ENCODE assay signal across 9 mouse cellular contexts in genomic region chr1:92696848-92697247, GRCm38 (mm10). TPM values are rescaled to one million over a fixed set of nuclear protein-coding genes. Genes with fewer than 3 reads are reported as not detected.
A peak's percentile ranks its signal among the peaks of the same experiment; 100 is the strongest.
DNase-seq lines count a peak whose midpoint lies in the region; ATAC-seq and TF ChIP-seq lines count a peak whose summit lies in the region.
"Had no signal": no experiment of that assay in that cellular context is flagged by ENCODE, and none has a peak within 500 bp of the region (broad histone marks: within the 10 kb centered on the region; RNA-seq: fewer than 3 reads in every experiment).

No protein-coding gene starts in this region.

- no peaks in the 10 kb centered on the region for H3K36me3 ChIP-seq in liver, embryonic 12.5 days
- no peaks in the 10 kb centered on the region for H3K36me3 ChIP-seq in forebrain, embryonic 16.5 days (ENCODE audit: control insufficient read depth, insufficient read depth)
- no peaks in the 10 kb centered on the region for H3K36me3 ChIP-seq in intestine, postnatal 0 days (ENCODE audit: control insufficient read depth, insufficient read depth)
- H3K36me3 ChIP-seq in limb, embryonic 14.5 days (ENCODE audit: control insufficient read depth, insufficient read depth, low read length), result no peaks in the 10 kb centered on the region
- no peaks in the 10 kb centered on the region for H3K36me3 ChIP-seq in neural tube, embryonic 14.5 days (ENCODE audit: control insufficient read depth, insufficient read depth, low read length)
- H3K36me3 ChIP-seq: embryonic facial prominence, embryonic 13.5 days had no signal

- no peak for ATAC-seq in liver, embryonic 12.5 days
- ATAC-seq in forebrain, embryonic 16.5 days, result peak; percentile 54; the same call in 1 of the 2 replicates
- 0 out of 2 replicates have a peak, but pooled peaks have one; percentile 53 for ATAC-seq in intestine, postnatal 0 days
- ATAC-seq in limb, embryonic 14.5 days (ENCODE audit: low FRiP score, low read depth), result no peak; the same call in 1 of the 2 replicates
- peak; percentile 59; the same call in 1 of the 2 replicates for ATAC-seq in neural tube, embryonic 14.5 days (ENCODE audit: low read depth)

- no peak overlapping the region for H3K27ac ChIP-seq in liver, embryonic 12.5 days
- H3K27ac ChIP-seq in forebrain, embryonic 16.5 days (ENCODE audit: low read length), result no peak overlapping the region
- no peak overlapping the region for H3K27ac ChIP-seq in intestine, postnatal 0 days (ENCODE audit: low read depth, low read length)
- no peak overlapping the region for H3K27ac ChIP-seq in limb, embryonic 14.5 days (replicated peaks; ENCODE audit: low read depth, low read length)
- no peak overlapping the region for H3K27ac ChIP-seq in neural tube, embryonic 14.5 days (ENCODE audit: low read depth, low read length)
- H3K27ac ChIP-seq: embryonic facial prominence, embryonic 13.5 days had no signal

- no peaks in the 10 kb centered on the region for H3K27me3 ChIP-seq in liver, embryonic 12.5 days (replicated peaks)
- no peaks in the 10 kb centered on the region for H3K27me3 ChIP-seq in forebrain, embryonic 16.5 days (replicated peaks; ENCODE audit: control insufficient read depth, insufficient read depth, low read length)
- no peaks in the 10 kb centered on the region for H3K27me3 ChIP-seq in intestine, postnatal 0 days (replicated peaks; ENCODE audit: control insufficient read depth, insufficient read depth, low read length)
- no peaks in the 10 kb centered on the region for H3K27me3 ChIP-seq in limb, embryonic 14.5 days (ENCODE audit: control insufficient read depth, insufficient read depth, low read length)
- no peaks in the 10 kb centered on the region for H3K27me3 ChIP-seq in neural tube, embryonic 14.5 days (ENCODE audit: control insufficient read depth, insufficient read depth, low read length)

- H3K4me1 ChIP-seq in liver, embryonic 12.5 days, result peaks cover 6% of the 10 kb centered on the region; the same call in 1 of the 2 replicates
- H3K4me1 ChIP-seq in forebrain, embryonic 16.5 days (replicated peaks; ENCODE audit: control insufficient read depth, insufficient read depth, low read length), result peaks cover 26% of the 10 kb centered on the region
- no peaks in the 10 kb centered on the region for H3K4me1 ChIP-seq in intestine, postnatal 0 days (replicated peaks; ENCODE audit: control insufficient read depth, insufficient read depth, low read length)
- H3K4me1 ChIP-seq in limb, embryonic 14.5 days (ENCODE audit: control insufficient read depth, insufficient read depth, low read length), result peaks cover 7% of the 10 kb centered on the region
- H3K4me1 ChIP-seq in neural tube, embryonic 14.5 days (ENCODE audit: control insufficient read depth, insufficient read depth, low read length), result peaks cover 6% of the 10 kb centered on the region; the same call in 1 of the 2 replicates

- peak; percentile 72 for DNase-seq in liver
- DNase-seq in cerebellum, adult 11 months, result peak; percentile 74
- peak; percentile 66 for DNase-seq in limb, embryonic 14.5 days (ENCODE audit: low spot score)
- peak; percentile 65 for DNase-seq in testis, postnatal 14 days (ENCODE audit: low spot score)

- WGBS in liver, embryonic 12.5 days (ENCODE audit: insufficient replicate concordance), result 26% methylated on average over 4 of the region's 4 CpGs
- WGBS in forebrain, embryonic 16.5 days, result 24% methylated on average over 4 of the region's 4 CpGs
- WGBS in intestine, postnatal 0 days, result 27% methylated on average over 4 of the region's 4 CpGs
- WGBS in limb, embryonic 14.5 days, result 28% methylated on average over 4 of the region's 4 CpGs
- WGBS in neural tube, embryonic 14.5 days, result 35% methylated on average over 4 of the region's 4 CpGs

- no peak overlapping the region for H3K4me2 ChIP-seq in liver, embryonic 12.5 days
- no peak overlapping the region for H3K4me2 ChIP-seq in forebrain, embryonic 16.5 days (ENCODE audit: low read length)
- H3K4me2 ChIP-seq in intestine, postnatal 0 days (replicated peaks; ENCODE audit: low read depth), result no peak overlapping the region
- H3K4me2 ChIP-seq in limb, embryonic 14.5 days (replicated peaks; ENCODE audit: low read depth, low read length, severe bottlenecking), result no peak overlapping the region
- H3K4me2 ChIP-seq in neural tube, embryonic 14.5 days (ENCODE audit: low read depth, low read length), result no peak overlapping the region
- H3K4me2 ChIP-seq: embryonic facial prominence, embryonic 13.5 days had no signal

- no peak overlapping the region for H3K9ac ChIP-seq in liver, embryonic 12.5 days
- H3K9ac ChIP-seq in forebrain, embryonic 16.5 days (replicated peaks; ENCODE audit: low read depth, low read length), result no peak overlapping the region
- H3K9ac ChIP-seq in intestine, postnatal 0 days (ENCODE audit: low read depth, low read length), result no peak overlapping the region
- no peak overlapping the region for H3K9ac ChIP-seq in limb, embryonic 14.5 days (ENCODE audit: low read depth, low read length, severe bottlenecking)
- no peak overlapping the region for H3K9ac ChIP-seq in neural tube, embryonic 14.5 days (replicated peaks; ENCODE audit: low read depth, low read length)

- H3K4me3 ChIP-seq in liver, embryonic 12.5 days, result no peak overlapping the region
- H3K4me3 ChIP-seq in forebrain, embryonic 16.5 days (replicated peaks; ENCODE audit: low read length), result no peak overlapping the region
- H3K4me3 ChIP-seq in intestine, postnatal 0 days (ENCODE audit: low read depth, low read length), result no peak overlapping the region
- H3K4me3 ChIP-seq in limb, embryonic 14.5 days (replicated peaks; ENCODE audit: low read length), result no peak overlapping the region
- H3K4me3 ChIP-seq in neural tube, embryonic 14.5 days (ENCODE audit: low read depth, low read length), result no peak overlapping the region
- H3K4me3 ChIP-seq: embryonic facial prominence, embryonic 13.5 days had no signal

- H3K9me3 ChIP-seq in liver, embryonic 12.5 days (replicated peaks), result no peaks in the 10 kb centered on the region
- no peaks in the 10 kb centered on the region for H3K9me3 ChIP-seq in forebrain, embryonic 16.5 days (ENCODE audit: control insufficient read depth, low read length)
- H3K9me3 ChIP-seq in intestine, postnatal 0 days (ENCODE audit: control insufficient read depth), result no peaks in the 10 kb centered on the region
- no peaks in the 10 kb centered on the region for H3K9me3 ChIP-seq in limb, embryonic 14.5 days (ENCODE audit: control insufficient read depth, low read length)
- no peaks in the 10 kb centered on the region for H3K9me3 ChIP-seq in neural tube, embryonic 14.5 days (ENCODE audit: control insufficient read depth, low read length)
- H3K9me3 ChIP-seq: embryonic facial prominence, embryonic 13.5 days had no signal

- peak; percentile 87 for TF ChIP-seq CTCF in intestine, postnatal 0 days (IDR thresholded peaks at IDR 0.05; ENCODE audit: low read depth)

- no peak for TF ChIP-seq POLR2A in limb, embryonic 14.5 days (IDR thresholded peaks at IDR 0.05; ENCODE audit: borderline replicate concordance, extremely low read depth, insufficient read depth, insufficient read length)

RNA-seq across cellular contexts. Expression of gene Otos, which starts 48.2 kb away (rescaled TPM):
- 0.15 and 0.23 TPM in 2 replicates for polyA plus RNA-seq in liver, embryonic 12.5 days (2016; fragmentation: Nextera tagmentation; extraction: Ambion mirVana)
- polyA plus RNA-seq in forebrain, embryonic 16.5 days (2015; fragmentation: Nextera tagmentation; extraction: Ambion mirVana), result 0.07 and 0.33 TPM in 2 replicates
- not detected in 2 replicates for polyA plus RNA-seq in intestine, postnatal 0 days (2015; fragmentation: Nextera tagmentation; extraction: Ambion mirVana)
- 0.19 TPM in 1 of 2 replicates, not detected in the other for polyA plus RNA-seq in limb, embryonic 14.5 days (2012; rRNA removed)
- not detected in 2 replicates for polyA plus RNA-seq in limb, embryonic 14.5 days (2014; fragmentation: Nextera tagmentation; extraction: Ambion mirVana)
- 0.21 TPM in 1 of 2 replicates, not detected in the other for polyA plus RNA-seq in neural tube, embryonic 14.5 days (2014; fragmentation: Nextera tagmentation; extraction: Ambion mirVana)
- polyA plus RNA-seq: embryonic facial prominence, embryonic 13.5 days had no signal

RNA-seq across cellular contexts. Expression of gene Cops9, which starts 55.1 kb away (rescaled TPM):
- polyA plus RNA-seq in liver, embryonic 12.5 days (2016; fragmentation: Nextera tagmentation; extraction: Ambion mirVana), result 216 and 232 TPM in 2 replicates
- polyA plus RNA-seq in forebrain, embryonic 16.5 days (2015; fragmentation: Nextera tagmentation; extraction: Ambion mirVana), result 462 and 475 TPM in 2 replicates
- polyA plus RNA-seq in intestine, postnatal 0 days (2015; fragmentation: Nextera tagmentation; extraction: Ambion mirVana), result 415 and 419 TPM in 2 replicates
- polyA plus RNA-seq in limb, embryonic 14.5 days (2012; rRNA removed), result 204 and 208 TPM in 2 replicates
- polyA plus RNA-seq in limb, embryonic 14.5 days (2014; fragmentation: Nextera tagmentation; extraction: Ambion mirVana), result 403 and 441 TPM in 2 replicates
- 560 and 641 TPM in 2 replicates for polyA plus RNA-seq in neural tube, embryonic 14.5 days (2014; fragmentation: Nextera tagmentation; extraction: Ambion mirVana)

Comparison
In these comparisons a context has a peak if more than half of its experiments do, and no peak if none do; other contexts are left out.
1. ATAC-seq: peak in forebrain, embryonic 16.5 days (single experiment), intestine, postnatal 0 days (single experiment) and neural tube, embryonic 14.5 days (single experiment); none in liver, embryonic 12.5 days (single experiment) and limb, embryonic 14.5 days (single experiment).
2. Peak in every context shown above with its lines, with median percentiles within 50 percentile points of each other: DNase-seq.